Mouse (Mus musculus) layer of hippocampus, postnatal 25 days (tissue): Measurements from ENCODE around the gene Creb1. TPM values are rescaled to one million over a fixed set of nuclear protein-coding genes. Genes with fewer than 3 reads are reported as not detected.

Experiments used
- DNase-seq, 2 experiments: peaks; one replicate each; pipeline ENCODE4 v3.0.0; 2022; ENCODE audit warnings: mixed read lengths in 2 of 2, low spot score in 1 of 2; ENCODE audit errors: extremely low spot score in 1 of 2
- total RNA-seq, 2 experiments: library from RNA; stranded (reverse); gene quantifications; 2 replicates each; pipeline ENCODE4 v1.2.3; 2021

The Creb1 gene
- total RNA-seq: 10 to 100 TPM; 48.8 to 51.7 TPM

DNA sequence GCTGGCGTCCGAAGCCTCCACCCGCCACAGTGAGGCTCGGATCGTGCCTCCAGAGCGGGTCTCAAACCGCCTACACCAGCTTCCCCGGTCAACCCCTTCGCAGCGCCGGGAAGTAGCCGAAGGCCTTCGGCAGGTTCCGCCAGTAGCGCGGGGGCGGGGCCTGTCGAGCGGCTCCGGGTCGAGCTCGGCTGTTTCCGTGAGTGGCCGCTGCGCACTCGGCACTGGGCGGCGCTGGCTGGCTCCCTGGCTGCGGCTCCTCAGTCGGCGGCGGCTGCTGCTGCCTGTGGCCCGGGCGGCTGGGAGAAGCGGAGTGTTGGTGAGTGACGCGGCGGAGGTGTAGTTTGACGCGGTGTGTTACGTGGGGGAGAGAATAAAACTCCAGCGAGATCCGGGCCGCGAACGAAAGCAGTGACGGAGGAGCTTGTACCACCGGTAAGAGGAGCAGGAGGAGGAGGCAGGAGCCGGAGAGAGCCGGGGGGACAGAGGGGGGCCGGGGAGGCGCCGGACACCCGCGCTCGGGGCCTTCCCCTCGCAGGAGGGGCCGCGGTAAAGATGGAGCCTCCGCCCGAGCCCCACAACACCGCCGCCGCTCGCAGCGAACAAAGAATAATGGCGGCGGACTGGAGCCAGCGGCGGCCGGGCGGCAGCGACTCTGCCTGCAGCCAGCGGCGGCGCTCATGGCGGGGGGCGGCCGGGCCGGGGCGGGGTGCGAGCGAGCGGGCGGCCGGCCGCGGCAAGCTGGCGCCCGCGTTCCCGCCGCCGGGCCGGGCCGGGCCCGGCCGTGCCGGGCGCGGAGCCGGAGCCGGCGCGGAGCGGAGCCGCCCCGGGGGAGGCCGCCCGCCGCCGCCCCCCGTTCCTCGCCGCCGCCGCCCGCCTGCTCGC, at the start of gene Creb1:
TSS of gene Creb1 (plus strand) at position 57 of the 882 bp plus-strand sequence.
- peak; percentile 99 for DNase-seq

GRCm38 (mm10) chr1:64488521-64489029, 43.9 kb upstream of the Creb1 start:
- DNase-seq: no peak

DNA sequence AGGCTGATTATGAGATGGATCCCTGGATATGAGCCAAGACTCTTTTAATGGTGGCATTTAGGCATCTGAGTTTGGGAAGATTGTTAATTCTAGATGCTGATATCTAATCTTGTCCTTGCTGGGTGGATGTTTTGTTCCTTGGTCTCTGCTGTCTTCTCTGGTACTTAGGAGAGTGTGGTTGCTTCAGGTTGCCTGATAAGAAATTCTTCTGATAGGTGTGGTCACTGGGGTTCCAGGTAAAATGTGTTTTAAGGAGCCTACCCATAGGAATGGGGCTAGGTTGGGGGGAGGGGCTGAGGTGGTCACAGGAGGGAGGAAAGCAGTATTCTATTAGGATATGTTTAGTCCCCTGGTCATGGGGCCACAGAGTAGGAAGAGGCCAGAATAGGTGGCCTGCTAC, 35.6 kb upstream of the Creb1 start:
- no peak for DNase-seq

DNA sequence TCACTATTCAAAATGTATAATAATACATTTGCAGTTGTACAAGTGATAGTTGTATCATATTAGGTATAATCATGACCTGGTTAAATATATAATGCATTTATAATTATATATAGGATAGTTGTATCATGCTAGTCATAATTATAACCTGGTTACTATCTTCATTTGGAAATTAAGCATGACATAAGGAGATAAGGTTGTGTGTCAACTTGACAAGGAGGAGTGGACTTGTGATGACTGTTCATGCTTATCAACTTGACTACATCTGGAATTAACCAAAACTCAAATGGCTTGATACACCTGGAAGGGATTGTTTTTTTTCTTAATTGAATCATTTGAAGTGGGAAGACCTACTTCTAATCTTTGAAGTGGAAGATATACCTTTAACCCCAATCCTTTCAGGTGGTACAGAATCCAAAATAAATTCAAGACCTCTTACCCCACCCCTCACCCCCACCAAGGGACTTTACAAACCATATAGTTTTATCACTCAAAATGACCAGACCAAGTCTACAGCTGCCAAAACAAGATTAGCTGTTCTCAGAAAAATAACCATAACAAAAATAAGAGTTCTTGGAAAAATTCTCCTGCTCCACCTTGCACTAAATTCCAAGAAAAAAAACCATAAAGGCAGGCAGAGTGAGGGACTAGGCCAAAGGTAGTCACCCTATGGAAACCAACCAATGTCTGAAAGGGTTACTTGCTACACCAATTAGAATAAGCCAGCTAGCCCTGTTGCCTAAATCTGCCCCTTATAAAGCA, 30.9 kb upstream of the Creb1 start:
- DNase-seq: no peak

DNA sequence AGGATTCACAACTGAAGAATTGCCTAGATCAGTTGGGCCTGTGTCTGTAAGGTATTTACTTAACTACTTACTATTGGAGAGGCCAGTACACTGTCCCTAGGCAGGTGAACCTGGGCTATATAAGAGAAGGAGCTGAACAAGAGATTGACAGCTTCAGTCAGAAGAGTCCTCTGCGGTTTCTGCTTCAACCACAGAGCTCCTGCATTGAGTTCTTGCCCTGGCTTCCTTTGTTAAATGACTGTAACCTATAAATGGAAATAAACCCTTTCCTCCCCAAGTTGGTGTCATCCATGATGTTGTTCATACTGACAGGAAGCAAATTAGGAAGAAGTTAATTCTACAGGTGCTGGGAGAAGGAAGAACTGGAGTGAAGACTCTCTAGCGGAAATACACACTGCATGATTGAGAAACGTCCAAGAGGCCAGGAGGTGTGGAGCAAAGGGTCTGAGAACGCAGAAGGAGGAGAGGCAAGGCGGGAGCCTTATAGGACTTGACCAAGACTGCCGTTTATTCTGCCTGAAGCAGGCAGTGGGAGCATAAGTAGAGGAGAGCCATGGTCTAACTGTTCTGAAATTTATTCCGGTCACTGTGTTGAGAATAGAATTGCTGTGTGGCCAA, 23.9 kb upstream of the Creb1 start:
- DNase-seq: no peak

DNA sequence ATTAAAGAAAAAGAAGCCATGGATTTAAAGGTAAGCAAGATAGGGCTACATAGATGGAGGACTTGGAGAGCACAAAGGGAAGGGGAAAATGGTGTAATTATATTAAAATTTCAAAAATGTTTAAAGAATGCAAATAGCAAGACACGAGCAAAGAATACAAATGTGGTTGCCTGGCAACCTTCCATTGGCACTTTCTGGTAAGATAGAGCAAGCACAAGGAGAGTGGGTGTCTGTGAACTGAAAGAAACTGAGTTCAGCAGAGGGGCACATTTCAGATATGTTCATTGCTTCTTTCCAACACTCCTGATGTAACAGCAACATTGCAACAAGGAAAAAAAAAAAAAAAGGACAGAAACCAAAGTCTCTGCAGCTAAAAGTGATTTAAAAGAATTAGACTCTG, 22.8 kb upstream of the Creb1 start:
- peak in 1 of 2 experiments; percentile 29 for DNase-seq

- DNase-seq: no peak
These were observed 18.3 kb upstream of the Creb1 start for GRCm38 (mm10) chr1:64514184-64514583.

DNA sequence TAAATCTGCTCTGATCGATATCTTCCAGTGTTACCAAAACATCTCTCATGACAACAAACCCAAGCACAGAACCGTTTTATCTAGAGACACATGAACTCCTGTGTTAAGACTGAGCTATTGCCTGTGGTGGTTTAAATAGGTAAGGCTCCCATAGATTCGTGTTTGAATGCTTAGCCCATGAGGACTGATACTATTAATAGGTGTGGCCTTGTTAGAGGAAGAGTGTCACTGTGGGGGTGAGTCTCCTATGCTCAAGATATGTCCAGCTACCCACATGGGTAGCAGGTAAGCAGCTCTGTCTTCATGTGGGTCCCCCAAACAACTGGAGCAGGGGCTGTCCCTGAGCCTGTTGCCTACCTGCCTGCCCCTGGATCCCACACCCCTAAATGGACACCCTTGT, 15.9 kb upstream of the Creb1 start:
- DNase-seq: no peak

- DNase-seq: no peak
These were observed 14.0 kb upstream of the Creb1 start for GRCm38 (mm10) chr1:64518480-64518879.

- DNase-seq: no peak
These were observed 13.1 kb upstream of the Creb1 start for GRCm38 (mm10) chr1:64519345-64519744.

DNA sequence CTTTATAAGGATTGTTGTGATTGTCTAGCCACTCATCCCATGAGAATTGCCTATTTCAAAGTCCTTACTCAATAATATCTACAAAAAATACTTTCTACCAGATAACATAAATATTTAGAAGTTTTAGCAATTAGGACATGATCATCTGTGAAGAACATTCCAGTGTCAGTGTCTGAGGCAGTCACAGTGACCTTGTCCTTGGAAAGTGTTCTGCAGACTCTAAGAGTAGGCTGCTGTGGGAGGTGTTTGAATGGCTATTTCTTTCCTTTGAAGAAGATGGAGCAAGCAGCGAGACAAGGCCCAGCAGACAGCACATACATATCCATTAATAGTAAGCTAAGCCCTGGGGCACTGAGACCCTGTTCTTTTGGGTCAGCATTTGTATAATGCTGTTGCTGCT, 12.5 kb upstream of the Creb1 start:
- no peak for DNase-seq

DNA sequence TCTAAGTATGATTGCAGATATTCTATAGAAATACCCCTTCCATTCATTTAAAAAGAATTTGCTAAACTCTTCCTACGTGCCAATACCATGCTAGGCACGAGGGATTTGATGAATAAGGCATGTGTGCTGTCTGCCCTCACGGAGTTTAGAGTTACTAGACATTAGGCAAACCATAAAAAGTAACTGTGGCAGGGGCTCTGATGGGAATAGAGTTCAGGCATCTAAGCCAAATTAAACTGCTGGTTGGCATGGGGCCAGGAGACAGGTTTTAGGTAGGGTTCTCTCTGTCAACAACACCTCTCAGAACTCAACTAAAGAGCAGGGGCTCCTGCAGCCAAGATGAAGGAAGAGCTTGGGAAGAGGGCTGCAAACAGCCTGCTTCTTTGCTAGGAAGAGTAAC, 10.7 kb upstream of the Creb1 start:
- DNase-seq: no peak

- no peak for DNase-seq
These were observed 9.8 kb upstream of the Creb1 start for GRCm38 (mm10) chr1:64522637-64523036.

GRCm38 (mm10) chr1:64523117-64523516, 9.3 kb upstream of the Creb1 start:
- no peak for DNase-seq

DNA sequence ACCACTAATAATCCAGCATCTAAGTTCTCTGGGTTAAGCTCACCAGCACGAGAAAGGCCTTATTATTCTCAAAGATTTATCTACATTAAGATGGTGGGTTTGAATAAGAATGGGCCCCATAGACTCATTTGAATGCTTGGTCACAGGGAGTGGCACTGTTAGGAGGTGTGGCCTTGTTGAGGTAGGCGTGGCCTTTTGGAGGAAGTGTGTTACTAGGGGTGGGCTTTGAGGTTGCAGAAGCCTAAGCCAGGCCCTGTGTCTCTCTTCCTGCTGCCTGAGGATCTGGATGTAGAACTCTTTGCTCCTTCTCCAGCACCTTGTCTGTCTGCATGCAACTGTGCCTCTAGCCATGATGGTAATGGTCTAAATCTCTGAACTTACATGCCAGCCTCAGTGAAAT, 7.8 kb upstream of the Creb1 start:
- no peak for DNase-seq

GRCm38 (mm10) chr1:64527626-64528025, 4.8 kb upstream of the Creb1 start:
- no peak for DNase-seq

DNA sequence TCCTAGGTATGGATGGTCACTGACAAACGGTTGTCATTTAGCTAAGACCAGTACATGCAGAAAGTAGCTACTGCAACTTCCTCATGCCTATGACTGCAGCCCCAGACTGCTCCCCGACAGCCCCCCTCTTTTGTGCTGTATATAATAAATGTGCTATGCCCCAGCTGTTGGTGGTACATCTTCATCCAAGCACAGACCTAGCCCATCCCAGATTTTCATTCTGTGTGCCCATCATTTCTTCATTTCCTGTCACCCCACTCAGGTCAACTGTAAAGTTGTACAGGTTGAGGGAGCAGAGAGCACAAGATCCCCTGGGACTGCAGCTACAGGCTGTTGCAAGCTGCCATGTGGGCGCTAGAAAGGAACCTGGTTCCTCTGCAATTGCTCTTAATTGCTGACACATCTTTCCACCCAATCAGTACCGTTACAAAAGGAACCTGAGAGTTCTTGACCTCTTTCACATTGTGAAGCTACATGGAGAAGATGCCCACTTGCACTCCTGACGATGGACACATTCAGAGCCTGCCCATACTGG, 2.6 kb upstream of the Creb1 start:
- no peak for DNase-seq

DNA sequence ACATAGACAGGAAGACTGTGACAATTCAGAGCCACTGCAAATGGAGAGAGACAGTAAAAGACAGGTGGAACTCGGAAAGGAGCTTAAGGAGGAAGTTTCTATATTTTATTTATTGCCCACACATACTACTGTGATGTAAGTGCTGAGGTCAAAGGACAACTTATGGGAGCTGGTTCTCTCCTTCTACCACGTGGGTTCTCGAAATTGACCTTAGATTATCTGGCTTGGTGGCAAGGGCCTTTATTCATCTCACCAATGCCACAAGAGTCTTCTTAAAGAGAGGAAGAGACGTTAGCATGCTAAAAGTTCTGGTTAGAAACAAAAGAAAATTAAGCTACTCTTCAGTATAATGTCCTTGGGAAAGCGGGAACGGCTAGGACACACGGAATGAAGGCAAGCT, 897 bp upstream of the Creb1 start:
- DNase-seq: no peak

DNA sequence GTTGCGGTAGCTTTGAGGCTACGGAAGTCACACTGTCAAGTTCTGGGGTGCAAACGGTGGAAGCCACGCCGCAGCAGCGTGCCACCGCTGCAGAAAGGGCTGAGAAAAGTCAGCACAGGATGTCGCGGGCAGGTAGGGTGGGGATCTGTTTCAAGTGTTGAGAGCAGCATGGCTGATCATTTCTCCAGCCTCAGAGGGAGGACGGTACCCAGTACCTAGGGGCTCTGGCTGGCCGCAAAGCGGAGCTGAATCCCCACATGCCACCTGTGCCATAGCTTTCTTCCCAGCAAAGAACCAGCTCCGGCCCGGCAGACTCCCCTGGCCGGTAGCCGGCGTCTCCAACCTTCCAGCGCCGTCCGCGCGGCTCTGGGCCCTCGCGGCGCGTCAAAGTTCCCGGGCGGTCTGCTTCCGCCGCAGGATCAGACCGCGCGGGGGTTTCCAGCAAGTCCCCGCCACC, 350 bp upstream of the Creb1 start:
- DNase-seq: no peak
